Mouse (Mus musculus) cerebellum, adult 11 months (tissue): ENCODE data around the gene March1.

ENCODE experiments used
- DNase-seq: peaks from one replicate; pipeline ENCODE4 v3.0.0; 2022

Gene March1

DNA sequence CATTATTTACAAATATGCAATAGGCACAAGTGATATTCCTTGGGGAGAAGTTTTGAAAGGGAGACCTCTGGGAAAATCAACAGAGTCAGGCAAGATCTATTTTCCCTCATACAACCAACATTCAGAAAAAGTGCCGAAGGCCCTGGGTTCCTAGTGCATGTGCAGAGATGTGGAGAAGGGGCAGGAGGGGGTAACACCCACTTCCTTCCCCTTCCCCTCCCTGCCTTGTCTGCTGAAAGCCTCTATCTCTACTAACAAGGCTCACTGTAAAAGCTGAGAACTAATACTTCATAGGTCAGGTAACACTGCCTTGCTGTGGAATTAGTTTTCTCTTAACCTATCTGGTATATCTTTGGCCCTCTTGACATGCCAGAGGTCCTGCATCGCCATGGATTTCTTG, 812.9 kb downstream of the March1 start:
- DNase-seq = no peak

- no peak for DNase-seq
These were observed 815.9 kb downstream of the March1 start for GRCm38 (mm10) chr8:66433577-66433976.

GRCm38 (mm10) chr8:66436804-66437203, 819.1 kb downstream of the March1 start:
- no peak for DNase-seq

GRCm38 (mm10) chr8:66437929-66438328, 820.2 kb downstream of the March1 start:
- no peak for DNase-seq

DNA sequence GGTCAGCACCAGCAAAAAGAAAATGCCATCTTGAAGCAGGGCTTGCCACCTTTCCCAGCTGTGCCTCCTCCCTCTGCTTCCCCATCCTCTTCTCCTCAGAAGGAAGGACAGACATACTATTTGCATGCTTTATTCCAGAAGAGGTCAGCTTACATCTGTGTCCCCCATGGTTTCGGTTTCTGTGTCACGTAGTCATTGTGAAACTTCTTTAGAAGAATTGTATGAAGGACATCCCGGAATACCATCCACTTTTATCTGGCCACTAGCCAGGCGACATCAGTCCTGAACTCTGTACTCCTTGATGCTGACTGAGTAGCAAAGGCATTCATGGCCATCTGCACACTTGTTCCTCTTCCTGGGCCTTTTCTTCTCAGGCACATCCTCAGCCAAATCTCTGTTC, 820.8 kb downstream of the March1 start:
- DNase-seq = no peak

- DNase-seq = no peak
These were observed 823.4 kb downstream of the March1 start for GRCm38 (mm10) chr8:66441123-66441522.

GRCm38 (mm10) chr8:66442778-66443177, 825.1 kb downstream of the March1 start:
- DNase-seq = no peak

DNA sequence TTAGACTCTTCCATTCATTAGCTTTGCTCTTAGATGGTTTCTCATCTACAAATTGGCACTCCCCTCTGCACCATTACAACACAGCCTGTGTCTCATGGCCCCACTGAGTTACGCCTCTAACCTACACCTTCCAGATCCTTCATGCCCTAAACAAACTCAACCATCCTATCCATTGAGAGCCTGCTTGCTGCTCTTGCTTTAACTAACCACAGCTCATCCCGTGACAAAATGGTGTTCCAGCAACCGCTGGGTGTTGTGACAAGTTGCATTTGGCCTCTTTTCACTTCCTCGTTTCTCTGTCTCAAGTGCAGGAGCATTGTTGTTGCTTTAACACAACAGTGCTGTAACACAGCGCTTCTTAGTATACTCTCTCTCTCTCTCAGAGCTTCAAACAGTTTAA, 826.4 kb downstream of the March1 start:
- DNase-seq = no peak

- DNase-seq = no peak
These were observed 827.7 kb downstream of the March1 start for GRCm38 (mm10) chr8:66445351-66445750.

DNA sequence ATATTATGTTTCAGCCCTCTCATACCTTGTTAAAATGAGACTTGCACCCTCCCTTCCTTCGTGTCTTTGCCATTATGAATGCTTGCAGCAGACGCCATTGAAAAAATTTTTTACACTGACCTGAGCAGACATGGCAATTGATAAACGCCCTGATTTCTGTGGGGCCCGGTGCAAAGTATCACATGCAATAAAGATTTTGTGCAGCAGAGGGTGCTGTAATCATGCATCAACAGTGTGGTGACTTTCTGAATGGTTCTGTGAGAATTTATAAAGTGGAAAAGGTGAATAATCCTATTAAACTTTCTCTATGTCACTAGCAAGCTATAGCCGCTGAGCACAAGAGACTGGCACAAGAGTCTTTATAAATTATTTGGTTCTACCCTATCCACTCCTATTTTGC, 833.0 kb downstream of the March1 start:
- DNase-seq = no peak

DNA sequence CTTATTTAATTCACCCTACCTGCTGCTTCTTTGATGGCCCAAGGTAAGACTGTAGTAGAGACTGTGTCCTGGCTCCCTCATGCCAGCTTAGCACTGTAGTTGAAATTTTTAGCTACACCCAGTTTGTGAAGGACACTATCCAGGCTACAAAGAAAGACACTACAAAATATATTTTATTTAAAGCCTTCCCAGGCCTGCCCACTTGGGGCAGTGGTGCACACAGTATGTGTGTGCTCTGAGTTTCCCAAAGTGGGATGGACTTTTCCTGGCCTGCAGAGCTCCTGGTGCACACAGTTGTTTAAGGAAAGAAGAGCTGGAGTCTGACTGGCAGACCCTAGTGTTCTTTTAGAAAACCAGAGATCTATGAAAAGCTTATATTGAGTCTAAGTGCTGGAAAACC, 839.4 kb downstream of the March1 start:
- DNase-seq = no peak

DNA sequence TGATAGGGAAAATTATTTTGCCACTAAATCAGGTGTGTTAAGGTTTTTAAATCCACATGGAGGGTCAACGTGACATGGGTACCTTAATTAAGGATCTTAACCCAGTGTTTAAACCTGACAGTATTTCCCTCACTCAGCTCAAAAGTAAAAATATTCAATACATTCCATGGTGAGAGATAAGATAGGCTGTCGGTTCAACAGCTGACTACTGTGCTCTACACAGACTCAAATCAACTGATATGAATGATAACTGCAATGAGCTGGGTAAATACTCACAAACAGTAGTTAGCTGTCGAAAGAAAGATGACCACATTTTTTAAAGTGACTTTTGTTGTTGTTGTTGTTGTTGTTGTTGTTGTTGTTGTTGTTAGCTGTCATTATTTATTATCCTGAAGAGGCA, 852.1 kb downstream of the March1 start:
- DNase-seq = no peak

- no peak for DNase-seq
These were observed 859.2 kb downstream of the March1 start for GRCm38 (mm10) chr8:66476880-66477279.

DNA sequence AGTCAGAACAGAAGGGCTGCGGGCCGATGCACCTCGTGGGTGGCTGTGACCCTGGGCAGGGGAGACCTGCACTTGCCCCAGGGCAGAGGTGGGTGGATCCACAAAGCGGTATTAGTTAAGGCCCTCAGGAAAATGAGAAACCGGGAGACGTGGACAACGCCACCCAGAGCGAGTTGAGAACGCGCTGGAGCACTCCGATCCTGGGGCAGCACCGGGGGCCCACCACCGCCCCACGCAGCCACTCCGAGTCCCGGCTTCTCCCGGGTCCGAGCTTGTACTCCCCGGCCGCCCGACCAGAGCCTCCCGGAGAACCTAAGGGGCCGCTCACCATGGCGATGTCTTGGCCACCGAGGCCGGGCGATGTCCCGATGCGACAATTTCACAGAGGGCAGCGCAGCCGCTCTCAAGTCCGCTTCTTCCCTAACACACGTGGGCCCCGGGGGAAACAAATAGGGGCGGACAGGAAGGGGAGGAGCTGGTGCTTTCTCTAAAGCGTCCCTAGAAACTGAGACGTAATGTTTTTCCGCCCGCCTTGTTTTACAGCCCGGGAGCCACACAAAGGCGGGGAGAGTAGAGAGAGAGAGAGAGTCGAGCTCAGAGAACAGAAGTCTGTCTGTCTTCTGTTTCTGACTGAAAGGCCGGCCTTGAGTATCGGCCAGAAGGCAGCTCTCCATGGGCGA, 868.5 kb downstream of the March1 start, which contains the start of gene Tma16:
Gene Tma16 (minus strand): TSS at position 447 of the 680 bp plus-strand sequence.
- peak; percentile 74 for DNase-seq

DNA sequence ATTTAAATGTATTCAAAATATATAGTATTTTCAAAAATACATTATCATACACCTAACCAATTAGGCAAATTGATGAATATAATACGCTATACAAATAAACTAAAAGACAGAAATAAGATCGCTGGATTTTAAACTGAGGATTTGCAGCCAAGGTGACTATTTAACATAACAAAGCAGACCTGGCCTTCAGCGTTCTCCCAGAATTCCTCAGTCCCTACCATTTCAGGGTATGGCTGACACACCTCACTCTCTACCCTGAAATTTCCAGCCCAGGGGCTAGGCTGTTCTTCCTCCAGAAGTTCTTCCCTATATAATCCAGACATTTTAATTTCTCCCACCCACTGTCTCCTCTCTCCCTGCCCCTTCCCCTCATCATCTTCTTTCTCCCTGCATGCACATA, 870.9 kb downstream of the March1 start:
- DNase-seq = no peak

- DNase-seq = no peak
These were observed 872.9 kb downstream of the March1 start for GRCm38 (mm10) chr8:66490624-66491023.

DNA sequence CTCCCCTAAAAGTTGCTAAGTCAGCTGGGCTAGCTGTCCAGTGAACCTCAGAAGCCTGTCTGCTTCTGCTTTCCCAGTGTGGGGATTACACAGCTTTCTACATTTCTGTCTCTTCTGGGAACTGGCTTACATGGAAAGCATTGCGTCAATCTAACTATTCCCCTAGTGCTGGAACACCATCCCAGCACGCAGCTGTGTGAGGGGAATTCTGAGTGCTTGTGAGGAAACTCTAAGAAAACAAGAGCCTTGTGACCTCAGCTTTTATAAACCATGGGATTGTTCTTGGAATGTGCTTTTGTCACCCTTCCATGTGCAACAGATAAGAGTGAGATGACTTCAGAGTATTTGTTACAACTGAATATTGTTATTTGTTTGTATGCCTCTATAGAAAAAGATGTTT, 876.8 kb downstream of the March1 start:
- no peak for DNase-seq

DNA sequence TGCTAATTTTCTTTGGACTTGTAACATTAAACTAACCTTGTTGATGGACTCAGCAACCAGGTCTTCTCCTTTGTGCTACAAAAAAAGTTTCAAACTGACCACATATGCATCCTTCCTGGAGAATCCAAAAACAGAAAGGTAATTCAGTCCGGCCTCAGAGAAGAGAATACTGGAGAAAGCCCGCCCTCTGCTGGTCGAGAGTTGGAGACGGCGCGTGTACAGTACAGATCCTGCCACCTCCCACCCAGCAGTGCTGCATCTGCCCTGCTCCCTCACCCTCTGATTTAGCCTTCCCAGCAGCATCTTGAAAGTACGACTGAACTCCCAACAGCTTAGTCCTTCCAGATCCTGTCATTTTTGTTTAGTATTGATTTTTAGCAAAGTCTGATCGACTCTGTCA, 878.0 kb downstream of the March1 start:
- DNase-seq = peak; percentile 35

GRCm38 (mm10) chr8:66496998-66497577, 879.4 kb downstream of the March1 start:
- no peak for DNase-seq

- no peak for DNase-seq
These were observed 885.7 kb downstream of the March1 start for GRCm38 (mm10) chr8:66503381-66503780.

DNA sequence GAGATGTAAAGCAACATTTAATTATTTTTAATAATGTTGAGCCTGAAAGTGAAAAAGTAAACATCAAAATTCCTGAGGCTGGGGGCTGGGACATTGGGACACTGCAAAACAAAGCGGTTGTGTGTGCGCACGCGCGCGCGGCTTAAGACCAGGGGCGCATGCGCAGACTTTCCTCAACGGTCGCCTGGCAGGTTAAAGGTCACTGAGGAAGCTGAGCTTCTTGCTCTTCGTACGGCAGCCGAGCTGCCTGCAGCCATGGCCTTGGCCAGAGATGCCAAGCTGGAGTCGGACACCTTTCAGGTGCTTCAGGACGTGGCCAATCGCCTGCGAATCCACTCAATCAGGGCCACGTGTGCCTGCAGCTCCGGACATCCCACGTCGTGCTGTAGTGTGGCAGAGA, 893.8 kb downstream of the March1 start, which contains the start of gene Tktl2:
Gene Tktl2 (plus strand): TSS at position 220 of the 400 bp plus-strand sequence.
- no peak for DNase-seq

DNA sequence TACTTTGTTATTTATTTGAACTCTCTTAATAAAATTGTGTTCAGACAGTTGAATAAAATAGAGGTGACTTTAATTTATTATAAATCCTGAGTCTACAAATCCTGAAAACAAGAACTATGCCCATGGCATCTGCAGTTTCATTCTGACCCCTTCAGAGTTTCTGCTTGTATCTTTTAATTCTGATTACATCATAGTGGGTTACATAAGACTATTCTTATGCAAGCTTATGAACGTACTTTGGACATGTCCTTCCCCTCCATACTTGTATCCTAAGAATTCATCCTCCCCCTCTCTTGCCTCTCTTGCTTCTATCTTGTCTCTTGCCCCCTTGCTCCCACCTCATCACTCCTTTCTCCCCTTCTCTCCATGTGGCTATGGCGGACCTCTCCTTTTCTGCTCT, 901.4 kb downstream of the March1 start:
- no peak for DNase-seq

- DNase-seq = no peak
These were observed 902.9 kb downstream of the March1 start for GRCm38 (mm10) chr8:66520576-66520975.
